Mouse (Mus musculus): ENCODE data around the gene Dock4.

DNA sequence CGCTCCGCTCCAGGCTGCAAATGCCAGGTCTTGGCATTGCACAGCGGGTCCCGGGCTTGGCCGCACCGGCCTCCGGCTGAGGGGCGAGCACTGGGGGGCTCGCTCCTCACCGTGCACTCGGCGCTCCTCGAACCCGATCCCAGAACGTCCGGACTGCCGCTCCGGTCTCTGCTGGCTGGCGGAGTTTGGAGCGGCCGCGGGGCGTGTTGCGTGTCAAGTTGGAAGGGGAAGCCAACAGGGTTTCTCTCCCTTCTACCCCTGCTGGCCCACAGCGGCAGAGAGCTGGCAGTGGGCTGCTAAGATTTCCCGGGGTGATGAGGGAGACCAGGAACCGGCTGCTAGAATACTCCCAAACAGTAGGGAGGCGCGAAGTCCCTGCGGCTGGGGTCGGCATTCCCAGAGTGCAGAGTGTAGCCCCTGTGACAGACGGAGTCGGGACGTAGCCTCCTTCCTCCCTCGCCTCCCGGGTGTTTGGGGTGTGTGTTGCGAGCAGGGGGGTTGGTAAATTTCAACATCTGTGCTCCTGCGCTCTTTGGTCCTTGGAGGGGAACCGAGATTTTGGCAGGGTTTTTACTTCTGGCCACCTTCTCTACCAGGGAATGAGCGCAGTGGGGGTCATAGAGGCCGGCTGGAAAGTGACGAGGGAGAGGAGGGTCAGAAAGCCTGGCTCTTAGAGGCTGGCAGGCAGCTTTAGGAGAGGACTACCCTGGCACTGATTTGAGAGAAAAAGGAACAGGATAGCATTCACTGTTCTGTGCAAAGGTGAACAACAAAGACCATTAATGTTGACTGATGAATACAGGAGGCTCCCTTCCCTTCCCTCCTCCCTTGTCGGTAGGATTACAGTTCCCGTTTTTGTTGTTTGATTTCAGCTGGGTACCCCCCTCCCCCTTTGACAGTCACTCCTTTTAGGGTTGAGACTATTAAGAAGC, 964 bp downstream of the Dock4 start:
- no peak for TF ChIP-seq POLR2A (IDR thresholded peaks at IDR 0.05; ENCODE audit: control insufficient read depth, extremely low read depth, insufficient read depth, low read length, poor library complexity)
- TF ChIP-seq CTCF (IDR thresholded peaks at IDR 0.05; ENCODE audit: borderline replicate concordance, control insufficient read depth, extremely low read depth, insufficient read depth, low read length, poor library complexity): no peak
